Mouse (Mus musculus) forebrain, embryonic 14.5 days (tissue): Measurements from ENCODE around the gene Malsu1. TPM values are rescaled to one million over a fixed set of nuclear protein-coding genes. Genes with fewer than 3 reads are reported as not detected.

Experiments used
- ATAC-seq: fragments of 200-750 bp; cut with Nextera tagmentation; 2 replicates; pipeline ENCODE4 v1.8.0; 2017; ENCODE audit warnings: mild to moderate bottlenecking, moderate library complexity
- DNase-seq: peaks from one replicate; pipeline ENCODE4 v3.0.0-alpha.2; 2015; ENCODE audit warnings: low spot score
- H3K27ac ChIP-seq: fragments of 300-500 bp; sonication (generic); 2 replicates; pipeline ENCODE4 v1.5.1; 2014; ENCODE audit warnings: low read depth, mild to moderate bottlenecking, control low read depth, low read length, moderate library complexity
- H3K27me3 ChIP-seq: fragments of 300-500 bp; sonication (generic); replicated peaks from 2 replicates; pipeline ENCODE4 v1.6.1; 2014; ENCODE audit warnings: low read length, control low read depth, mixed read lengths; ENCODE audit not compliant: control insufficient read depth, insufficient read depth
- H3K36me3 ChIP-seq: fragments of 300-500 bp; sonication (generic); 2 replicates; pipeline ENCODE4 v1.6.1; 2014; ENCODE audit warnings: low read length, control low read depth; ENCODE audit not compliant: control insufficient read depth, insufficient read depth
- H3K4me1 ChIP-seq: fragments of 300-500 bp; sonication (generic); 2 replicates; pipeline ENCODE4 v1.6.1; 2014; ENCODE audit warnings: antibody characterized with exemption, low read length, control low read depth; ENCODE audit not compliant: control insufficient read depth, insufficient read depth
- H3K4me2 ChIP-seq: fragments of 300-500 bp; sonication (generic); 2 replicates; pipeline ENCODE4 v1.6.1; 2014; ENCODE audit warnings: mild to moderate bottlenecking, control low read depth, low read length
- H3K4me3 ChIP-seq: fragments of 300-500 bp; sonication (generic); 2 replicates; pipeline ENCODE4 v1.5.1; 2014; ENCODE audit warnings: low read depth, low read length, control low read depth
- H3K9ac ChIP-seq: fragments of 300-500 bp; sonication (generic); 2 replicates; pipeline ENCODE4 v1.6.1; 2014; ENCODE audit warnings: mild to moderate bottlenecking, low read length, control low read depth, moderate library complexity
- H3K9me3 ChIP-seq: fragments of 300-500 bp; sonication (generic); replicated peaks from 2 replicates; pipeline ENCODE4 v1.6.1; 2016; ENCODE audit warnings: low read length, control low read depth, mixed read lengths; ENCODE audit not compliant: control insufficient read depth
- WGBS: fragments of 180-500 bp; shearing (Covaris S2); extraction: QIAGEN DNeasy Blood & Tissue Kit; methylation state at CpG from one replicate; pipeline ENCODE4 v1.1.7; 2014; 5-methylcytosine and 5-hydroxymethylcytosine counted together
- polyA plus RNA-seq: library from polyadenylated mRNA; unstranded; fragments of >200 nt; fragmentation: Nextera tagmentation; extraction: Ambion mirVana; gene quantifications from 2 replicates; pipeline ENCODE4 v1.2.1, GENCODE M21; 2014

Gene Malsu1
- 54.7 and 65.0 TPM in 2 replicates for polyA plus RNA-seq

- ATAC-seq, result peak; percentile 98
- WGBS, result under 1% methylated on average over 49 of the region's 49 CpGs
- H3K36me3 ChIP-seq, result no peaks in the 10 kb centered on the region
Measured at GRCm38 (mm10) chr6:49073304-49074116, at the start of gene Malsu1. Malsu1 (plus strand) TSS chr6:49073795.

GRCm38 (mm10) chr6:49025290-49025689 is 48.3 kb upstream of the Malsu1 start:
- H3K4me3 ChIP-seq, result no peak overlapping the region
- no peak for ATAC-seq
- H3K27ac ChIP-seq, result no peak overlapping the region
- H3K9me3 ChIP-seq, result no peaks in the 10 kb centered on the region
- H3K4me2 ChIP-seq, result no peak overlapping the region
- peaks cover 6% of the 10 kb centered on the region for H3K4me1 ChIP-seq
- 0 out of 2 replicates have a peak, but pooled peaks cover 2% of the 10 kb centered on the region for H3K27me3 ChIP-seq
- DNase-seq, result no peak
- 60% methylated on average over 7 of the region's 7 CpGs for WGBS
- H3K9ac ChIP-seq, result no peak overlapping the region
- no peaks in the 10 kb centered on the region for H3K36me3 ChIP-seq

More at GRCm38 (mm10) chr6:49073304-49074116, at the start of gene Malsu1:
- H3K27me3 ChIP-seq, result no peaks in the 10 kb centered on the region
- peaks cover 7% of the 10 kb centered on the region for H3K4me1 ChIP-seq
- H3K4me2 ChIP-seq, result peak within 1 kb of the TSS; percentile 89
- H3K27ac ChIP-seq, result peak within 1 kb of the TSS; percentile 71
- H3K9ac ChIP-seq, result peak within 1 kb of the TSS; percentile 95
- no peaks in the 10 kb centered on the region for H3K9me3 ChIP-seq
- peak; percentile 97 for DNase-seq
- peak within 1 kb of the TSS; percentile 99 for H3K4me3 ChIP-seq

- 92% methylated on average over 5 of the region's 5 CpGs for WGBS
- ATAC-seq (no peak), DNase-seq (no peak)
- no peak overlapping the region for H3K4me2 ChIP-seq
- no peak overlapping the region for H3K4me3 ChIP-seq
- H3K9ac ChIP-seq, result no peak overlapping the region
- H3K27ac ChIP-seq, result no peak overlapping the region
- no peaks in the 10 kb centered on the region for H3K9me3 ChIP-seq
- H3K4me1 ChIP-seq, result peaks cover 3% of the 10 kb centered on the region
- 0 out of 2 replicates have a peak, but pooled peaks cover 2% of the 10 kb centered on the region for H3K27me3 ChIP-seq
- H3K36me3 ChIP-seq, result no peaks in the 10 kb centered on the region
Measured at GRCm38 (mm10) chr6:49026496-49026895, 47.1 kb upstream of the Malsu1 start.

- ATAC-seq, result no peak
- Histone ChIP-seq H3K4me1 (no peaks in the 10 kb centered on the region), H3K4me2 (no peak overlapping the region), H3K4me3 (no peak overlapping the region), H3K27ac (no peak overlapping the region), H3K27me3 (0 out of 2 replicates have a peak, but pooled peaks cover 2% of the 10 kb centered on the region), H3K36me3 (no peaks in the 10 kb centered on the region), H3K9me3 (no peaks in the 10 kb centered on the region), H3K9ac (no peak overlapping the region)
- no peak for DNase-seq
- WGBS, result 86% methylated on average over 6 of the region's 6 CpGs
Measured at GRCm38 (mm10) chr6:49028019-49028418, 45.6 kb upstream of the Malsu1 start.

- Histone ChIP-seq H3K4me2 (no peak overlapping the region), H3K9me3 (no peaks in the 10 kb centered on the region), H3K27ac (no peak overlapping the region), H3K4me3 (no peak overlapping the region), H3K27me3 (0 out of 2 replicates have a peak, but pooled peaks cover 2% of the 10 kb centered on the region), H3K4me1 (no peaks in the 10 kb centered on the region), H3K36me3 (no peaks in the 10 kb centered on the region), H3K9ac (no peak overlapping the region)
- WGBS, result 74% methylated on average over 3 of the region's 3 CpGs
- no peak for DNase-seq
- ATAC-seq, result no peak
Measured at GRCm38 (mm10) chr6:49028708-49029107, 44.9 kb upstream of the Malsu1 start.

GRCm38 (mm10) chr6:49031230-49031629 is 42.4 kb upstream of the Malsu1 start:
- H3K4me2 ChIP-seq, result no peak overlapping the region
- H3K27me3 ChIP-seq, result no peaks in the 10 kb centered on the region
- H3K27ac ChIP-seq, result no peak overlapping the region
- no peaks in the 10 kb centered on the region for H3K4me1 ChIP-seq
- no peaks in the 10 kb centered on the region for H3K9me3 ChIP-seq
- ATAC-seq (no peak), DNase-seq (no peak)
- H3K36me3 ChIP-seq, result no peaks in the 10 kb centered on the region
- H3K9ac ChIP-seq, result no peak overlapping the region
- H3K4me3 ChIP-seq, result no peak overlapping the region
- WGBS, result 89% methylated on average over 4 of the region's 4 CpGs

- Histone ChIP-seq H3K4me2 (no peak overlapping the region), H3K9me3 (no peaks in the 10 kb centered on the region), H3K4me3 (no peak overlapping the region), H3K4me1 (no peaks in the 10 kb centered on the region), H3K36me3 (no peaks in the 10 kb centered on the region), H3K27ac (no peak overlapping the region), H3K9ac (no peak overlapping the region), H3K27me3 (no peaks in the 10 kb centered on the region)
- ATAC-seq (no peak), DNase-seq (no peak)
- 47% methylated on average over 4 of the region's 4 CpGs for WGBS
Measured at GRCm38 (mm10) chr6:49032783-49033182, 40.8 kb upstream of the Malsu1 start.

- H3K9ac ChIP-seq, result no peak within 1 kb of the TSS
- H3K9me3 ChIP-seq, result no peaks in the 10 kb centered on the region
- ATAC-seq, result no peak
- no peaks in the 10 kb centered on the region for H3K27me3 ChIP-seq
- no peak within 1 kb of the TSS for H3K27ac ChIP-seq
- no peak for DNase-seq
- H3K4me2 ChIP-seq, result no peak within 1 kb of the TSS
- H3K4me3 ChIP-seq, result no peak within 1 kb of the TSS
- no peaks in the 10 kb centered on the region for H3K36me3 ChIP-seq
- 51% methylated on average over 28 of the region's 28 CpGs for WGBS
- no peaks in the 10 kb centered on the region for H3K4me1 ChIP-seq
Measured at GRCm38 (mm10) chr6:49036275-49037267, 37.0 kb upstream of the Malsu1 start, which contains the start of gene Gpnmb. Gpnmb (plus strand) TSS chr6:49036546.
